Mouse (Mus musculus) thymus, adult 2 months (tissue): ENCODE data around the gene Gorasp1. TPM values are rescaled to one million over a fixed set of nuclear protein-coding genes. Genes with fewer than 3 reads are reported as not detected.

ENCODE experiments used
- DNase-seq: peaks from one replicate; pipeline ENCODE4 v3.0.0; 2021
- H3K27ac ChIP-seq: fragments of 200-500 bp; 2 replicates; pipeline ENCODE4 v1.5.1; 2012; ENCODE audit warnings: low read length, control low read depth; ENCODE audit not compliant: control insufficient read depth, insufficient read depth
- H3K27me3 ChIP-seq: fragments of 200-500 bp; 2 replicates; pipeline ENCODE4 v1.6.1; 2012; ENCODE audit warnings: mild to moderate bottlenecking, low read length, moderate library complexity, mixed read lengths; ENCODE audit not compliant: control insufficient read depth, insufficient read depth
- H3K36me3 ChIP-seq: fragments of 200-500 bp; 2 replicates; pipeline ENCODE4 v1.6.1; 2012; ENCODE audit warnings: mild to moderate bottlenecking, low read length, moderate library complexity; ENCODE audit not compliant: control insufficient read depth, insufficient read depth
- H3K4me1 ChIP-seq: fragments of 200-500 bp; replicated peaks from 2 replicates; pipeline ENCODE4 v1.6.1; 2012; ENCODE audit warnings: low read length; ENCODE audit not compliant: control insufficient read depth, insufficient read depth
- H3K4me3 ChIP-seq: fragments of 200-500 bp; 2 replicates; pipeline ENCODE4 v1.5.1; 2012; ENCODE audit warnings: mild to moderate bottlenecking, low read length, control low read depth, moderate library complexity; ENCODE audit not compliant: control insufficient read depth, insufficient read depth
- CTCF ChIP-seq: fragments of 200-500 bp; IDR thresholded peaks from 2 replicates; pipeline ENCODE4 v1.5.1; 2012; ENCODE audit warnings: mild to moderate bottlenecking, control low read depth, low read length, moderate library complexity, borderline replicate concordance; ENCODE audit not compliant: control insufficient read depth, poor library complexity, insufficient read depth; ENCODE audit errors: extremely low read depth
- POLR2A ChIP-seq: fragments of 200-500 bp; IDR thresholded peaks from 2 replicates; pipeline ENCODE4 v1.6.1; 2012; ENCODE audit warnings: mild to moderate bottlenecking, low read length, control low read depth, moderate library complexity; ENCODE audit not compliant: control insufficient read depth, poor library complexity, insufficient read depth; ENCODE audit errors: extremely low read depth
- WGBS: fragments of 180-500 bp; shearing (Covaris S2); methylation state at CpG from one replicate; pipeline ENCODE4 v1.1.7; 2018; 5-methylcytosine and 5-hydroxymethylcytosine counted together
- polyA plus RNA-seq: library from polyadenylated mRNA; depleted of rRNA; stranded (reverse); fragments of >200 nt; gene quantifications from 2 replicates; pipeline ENCODE4 v1.2.3, GENCODE M21; 2012

Gene Gorasp1
- polyA plus RNA-seq, 1 experiment: 10.8 TPM

- no peak for DNase-seq
- 94% methylated on average over 6 of the region's 6 CpGs for WGBS
Measured at GRCm38 (mm10) chr9:119933675-119934074, 3.7 kb downstream of the Gorasp1 start.

GRCm38 (mm10) chr9:119932358-119932757 is 5.0 kb downstream of the Gorasp1 start:
- no peaks in the 10 kb centered on the region for H3K27me3 ChIP-seq
- peaks cover 6% of the 10 kb centered on the region for H3K4me1 ChIP-seq
- no peak overlapping the region for H3K4me3 ChIP-seq
- DNase-seq: no peak
- peaks cover 5% of the 10 kb centered on the region; the same call in 1 of the 2 replicates for H3K36me3 ChIP-seq
- TF ChIP-seq CTCF (no peak), POLR2A (no peak)
- H3K27ac ChIP-seq: no peak overlapping the region
- WGBS: 97% methylated on average over 12 of the region's 12 CpGs

More at GRCm38 (mm10) chr9:119933675-119934074, 3.7 kb downstream of the Gorasp1 start:
- Histone ChIP-seq H3K4me1 (peaks cover 18% of the 10 kb centered on the region), H3K36me3 (no peaks in the 10 kb centered on the region), H3K4me3 (no peak overlapping the region), H3K27ac (no peak overlapping the region), H3K27me3 (no peaks in the 10 kb centered on the region)
- TF ChIP-seq POLR2A (no peak), CTCF (no peak)

- no peak for DNase-seq
- WGBS: 97% methylated on average over 5 of the region's 5 CpGs
Measured at GRCm38 (mm10) chr9:119926497-119926896, 10.9 kb downstream of the Gorasp1 start.

GRCm38 (mm10) chr9:119925729-119926128 is 11.6 kb downstream of the Gorasp1 start:
- TF ChIP-seq CTCF (no peak), POLR2A (no peak)
- no peak for DNase-seq
- 95% methylated on average over 8 of the region's 8 CpGs for WGBS
- peaks cover 47% of the 10 kb centered on the region for H3K36me3 ChIP-seq
- H3K4me3 ChIP-seq: no peak overlapping the region
- no peaks in the 10 kb centered on the region for H3K27me3 ChIP-seq
- no peak overlapping the region for H3K27ac ChIP-seq
- H3K4me1 ChIP-seq: no peaks in the 10 kb centered on the region

More at GRCm38 (mm10) chr9:119926497-119926896, 10.9 kb downstream of the Gorasp1 start:
- no peak overlapping the region for H3K4me3 ChIP-seq
- H3K36me3 ChIP-seq: peaks cover 44% of the 10 kb centered on the region
- no peaks in the 10 kb centered on the region for H3K4me1 ChIP-seq
- no peak overlapping the region for H3K27ac ChIP-seq
- TF ChIP-seq CTCF (no peak), POLR2A (no peak)
- H3K27me3 ChIP-seq: no peaks in the 10 kb centered on the region

GRCm38 (mm10) chr9:119925120-119925657 is 12.2 kb downstream of the Gorasp1 start:
- WGBS: 57% methylated on average over 16 of the region's 16 CpGs
- Histone ChIP-seq H3K27ac (no peak overlapping the region), H3K36me3 (peaks cover 50% of the 10 kb centered on the region), H3K27me3 (no peaks in the 10 kb centered on the region), H3K4me3 (no peak overlapping the region), H3K4me1 (no peaks in the 10 kb centered on the region)
- DNase-seq: no peak
- TF ChIP-seq CTCF (no peak), POLR2A (no peak)

GRCm38 (mm10) chr9:119923462-119923861 is 13.9 kb downstream of the Gorasp1 start:
- Histone ChIP-seq H3K27ac (no peak overlapping the region), H3K27me3 (no peaks in the 10 kb centered on the region), H3K4me1 (no peaks in the 10 kb centered on the region), H3K4me3 (no peak overlapping the region), H3K36me3 (peaks cover 67% of the 10 kb centered on the region)
- WGBS: 97% methylated on average over 4 of the region's 4 CpGs
- DNase-seq: no peak
- TF ChIP-seq POLR2A (no peak), CTCF (no peak)

- no peaks in the 10 kb centered on the region for H3K4me1 ChIP-seq
- no peak overlapping the region for H3K27ac ChIP-seq
- no peaks in the 10 kb centered on the region for H3K27me3 ChIP-seq
- no peak for DNase-seq
- TF ChIP-seq CTCF (no peak), POLR2A (no peak)
- 100% methylated on average over 1 of the region's 1 CpGs for WGBS
- no peak overlapping the region for H3K4me3 ChIP-seq
- peaks cover 68% of the 10 kb centered on the region for H3K36me3 ChIP-seq
Measured at GRCm38 (mm10) chr9:119919858-119920257, 17.5 kb downstream of the Gorasp1 start.
